ENCODE assay signal across 8 mouse cellular contexts in the genomic region with DNA sequence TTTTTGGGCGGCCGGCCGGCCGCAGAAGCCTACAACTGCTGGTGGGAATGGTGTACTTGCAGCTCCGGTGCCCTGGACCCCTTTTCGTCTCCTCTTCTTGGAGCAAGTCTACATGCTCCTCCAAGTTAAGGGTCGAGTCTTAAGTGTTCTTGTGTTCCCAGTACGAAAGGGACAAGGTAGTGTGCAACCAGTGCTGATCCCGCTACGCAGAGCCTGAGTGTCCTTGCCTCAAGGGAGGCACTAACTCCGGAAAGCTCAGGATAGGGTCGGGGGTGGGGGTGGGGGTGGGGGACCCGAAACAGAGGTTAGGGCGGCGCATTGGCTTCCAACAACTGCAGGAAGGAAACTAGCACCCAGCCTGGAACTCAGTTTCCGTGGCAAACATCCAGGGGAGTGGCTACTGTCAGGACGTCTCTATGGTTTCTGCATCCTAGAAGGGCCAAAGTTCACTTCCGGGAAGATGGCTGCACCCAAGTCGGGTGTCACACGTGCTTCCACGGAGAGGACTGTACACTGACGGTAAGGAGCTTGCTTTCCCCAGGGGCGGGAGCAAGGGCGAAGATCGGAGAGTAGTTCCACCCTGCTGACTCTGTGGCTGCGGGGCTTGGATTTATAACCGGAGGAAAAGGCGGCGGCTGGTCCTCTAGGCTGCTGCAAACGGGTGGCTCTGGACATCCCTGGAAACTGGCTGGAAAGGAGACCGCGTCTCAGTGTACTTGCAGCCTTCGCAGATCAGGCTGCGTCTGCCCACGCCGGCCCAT. TPM values are rescaled to one million over a fixed set of nuclear protein-coding genes. Genes with fewer than 3 reads are reported as not detected.
A peak's percentile ranks its signal among the peaks of the same experiment; 100 is the strongest.
DNase-seq lines count a peak whose midpoint lies in the region; ATAC-seq and TF ChIP-seq lines count a peak whose summit lies in the region.

A gene (plus strand): TSS at position 448 of the 761 bp plus-strand sequence.

- H3K36me3 ChIP-seq in ES-E14 (ENCODE audit: control insufficient read depth, insufficient read depth, low read length, poor library complexity, severe bottlenecking) = 0 out of 2 replicates have a peak, but pooled peaks cover 2% of the 10 kb centered on the region
- no peaks in the 10 kb centered on the region for H3K36me3 ChIP-seq in forebrain, embryonic 14.5 days (ENCODE audit: control insufficient read depth, insufficient read depth, low read length)
- H3K36me3 ChIP-seq in neural tube, embryonic 15.5 days = 0 out of 2 replicates have a peak, but pooled peaks cover 4% of the 10 kb centered on the region

- H3K4me1 ChIP-seq in ES-E14 (ENCODE audit: control insufficient read depth in 2 of 2, insufficient read depth in 2 of 2, low read length in 2 of 2, poor library complexity in 1 of 2) = no peaks in the 10 kb centered on the region; a peak in 1 of 4 replicates
- 0 out of 2 replicates have a peak, but pooled peaks cover 5% of the 10 kb centered on the region for H3K4me1 ChIP-seq in forebrain, embryonic 14.5 days (ENCODE audit: control insufficient read depth, insufficient read depth, low read length)
- peaks cover 16% of the 10 kb centered on the region for H3K4me1 ChIP-seq in neural tube, embryonic 15.5 days

- 9% methylated on average over 36 of the region's 36 CpGs for WGBS in forebrain, embryonic 14.5 days
- 11% methylated on average over 36 of the region's 36 CpGs for WGBS in neural tube, embryonic 15.5 days

- 0 out of 2 replicates have a peak, but pooled peaks cover 5% of the 10 kb centered on the region for H3K27me3 ChIP-seq in forebrain, embryonic 14.5 days (replicated peaks; ENCODE audit: control insufficient read depth, insufficient read depth, low read length)
- H3K27me3 ChIP-seq in neural tube, embryonic 15.5 days (replicated peaks) = peaks cover 25% of the 10 kb centered on the region

- H3K9me3 ChIP-seq in ES-E14 (ENCODE audit: control insufficient read depth, insufficient read depth, low read depth, low read length) = no peaks in the 10 kb centered on the region
- no peaks in the 10 kb centered on the region for H3K9me3 ChIP-seq in forebrain, embryonic 14.5 days (replicated peaks; ENCODE audit: control insufficient read depth, low read length)
- H3K9me3 ChIP-seq in neural tube, embryonic 15.5 days (replicated peaks) = no peaks in the 10 kb centered on the region

- DNase-seq in ES-E14 (ENCODE audit: low read depth, low spot score) = peak; percentile 93
- peak; percentile 81 for DNase-seq in cerebellum, adult 11 months
- DNase-seq in forebrain, embryonic 14.5 days (ENCODE audit: low spot score) = peak; percentile 99
- DNase-seq in heart, postnatal 14 days = peak; percentile 82 to 91
- peak; percentile 94 for DNase-seq in layer of hippocampus, adult 11-12 months (ENCODE audit: low spot score)
- DNase-seq in lung, adult 18-20 months = peak; percentile 84 to 92
- peak; percentile 89 for DNase-seq in testis, postnatal 14 days (ENCODE audit: low spot score)

- peak within 1 kb of the TSS; percentile 97 for H3K4me3 ChIP-seq in ES-E14 (ENCODE audit: insufficient read depth in 1 of 2, low read depth in 1 of 2, low read length in 2 of 2, poor library complexity in 1 of 2, severe bottlenecking in 1 of 2)
- H3K4me3 ChIP-seq in forebrain, embryonic 14.5 days (ENCODE audit: low read depth, low read length) = peak within 1 kb of the TSS; percentile 58
- H3K4me3 ChIP-seq in neural tube, embryonic 15.5 days (replicated peaks) = peak within 1 kb of the TSS; percentile 72

- intact Hi-C loops in heart, postnatal 14 days (cut with DNase I) = no loop called here

- H3K27ac ChIP-seq in ES-E14 (ENCODE audit: insufficient read depth, low read depth, low read length, poor library complexity, severe bottlenecking) = 0 out of 2 replicates have a peak within 1 kb of the TSS, but pooled peaks have one; percentile 39
- no peak within 1 kb of the TSS for H3K27ac ChIP-seq in forebrain, embryonic 14.5 days (ENCODE audit: low read depth, low read length)
- peak within 1 kb of the TSS; percentile 72 for H3K27ac ChIP-seq in neural tube, embryonic 15.5 days (replicated peaks)

- peak within 1 kb of the TSS; percentile 81 for H3K4me2 ChIP-seq in forebrain, embryonic 14.5 days (ENCODE audit: low read length)
- peak within 1 kb of the TSS; percentile 79 for H3K4me2 ChIP-seq in neural tube, embryonic 15.5 days

- peak within 1 kb of the TSS; percentile 95 for H3K9ac ChIP-seq in ES-E14 (ENCODE audit: insufficient read depth, low read depth, low read length, poor library complexity, severe bottlenecking)
- H3K9ac ChIP-seq in forebrain, embryonic 14.5 days (ENCODE audit: low read length) = peak within 1 kb of the TSS; percentile 63
- peak within 1 kb of the TSS; percentile 54 for H3K9ac ChIP-seq in neural tube, embryonic 15.5 days (replicated peaks)

- in situ Hi-C loops in ES-E14 (cut with MboI; ENCODE audit: low sequenced_read_pairs in 2 of 2, unreplicated experiment in 2 of 2) = no loop called here

- ATAC-seq in forebrain, embryonic 14.5 days = peak; percentile 97
- ATAC-seq in neural tube, embryonic 15.5 days (ENCODE audit: low FRiP score) = peak; percentile 97

TF ChIP-seq in ES-E14, 5 proteins besides CTCF, POLR2A, EP300 and RAD21:
- TF ChIP-seq ZC3H11A (IDR thresholded peaks at IDR 0.05; ENCODE audit: borderline replicate concordance, low read depth, low read length) = no peak
- peak; percentile 81 for TF ChIP-seq HCFC1 (IDR thresholded peaks at IDR 0.05; ENCODE audit: borderline replicate concordance, insufficient read depth, low read length)

RNA-seq across cellular contexts. Expression of the gene that starts here (rescaled TPM):
- total RNA-seq in ES-E14 (2012; rRNA removed) = 33.5 and 37.9 TPM in 2 replicates
- 22.9 and 25.2 TPM in 2 replicates for polyA plus RNA-seq in forebrain, embryonic 14.5 days (2014; fragmentation: Nextera tagmentation; extraction: Ambion mirVana)
- total RNA-seq in heart, postnatal 14 days (2021) = 1 to 10 TPM; 6.6 to 9.0 TPM
- 36.6 and 42.6 TPM in 2 replicates for polyA plus RNA-seq in neural tube, embryonic 15.5 days (2015; fragmentation: Nextera tagmentation; extraction: Ambion mirVana)
